Mouse (Mus musculus): ENCODE measurements at regions not wholly inside any gene's neighbourhood (a gene's known extent, or its start where the extent isn't known, plus 50 kb on each side); places are given as distances from the start of the nearest gene placed in this dataset.

- TF ChIP-seq POLR2A (IDR thresholded peaks at IDR 0.05; ENCODE audit: low read depth, low read length) (no peak), CTCF (IDR thresholded peaks at IDR 0.05; ENCODE audit: extremely low read depth, insufficient read length, insufficient replicate concordance, low read depth, low read length) (no peak)
Observed at GRCm38 (mm10) chr2:78651549-78651948, 216.4 kb upstream of the Ube2e3 start.

Data from small intestine, adult 2 months (tissue).